Mouse (Mus musculus): Measurements from ENCODE around the gene Creb5.

Creb5 gene

DNA sequence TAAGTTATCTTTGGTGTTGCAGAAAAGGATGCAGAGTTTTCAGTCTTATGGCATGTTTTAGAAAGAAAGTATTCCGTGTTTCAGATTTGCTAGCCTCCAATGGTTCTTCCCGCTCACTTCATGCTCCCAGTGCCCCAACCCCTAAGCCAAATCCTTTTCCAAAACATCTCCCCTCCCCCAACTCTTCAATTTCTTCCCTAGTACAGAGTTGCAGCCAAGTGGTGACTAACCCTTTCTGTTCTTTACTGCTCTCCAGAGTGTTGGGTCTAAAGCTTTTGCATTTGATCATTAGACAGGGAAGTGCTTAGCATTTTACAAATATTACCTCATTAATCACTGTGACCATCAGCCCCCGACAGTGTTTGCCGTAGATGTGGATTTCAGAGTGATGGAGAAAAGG lies 142.8 kb downstream of the Creb5 start:
- no peak for DNase-seq (ENCODE audit: low read depth)

DNA sequence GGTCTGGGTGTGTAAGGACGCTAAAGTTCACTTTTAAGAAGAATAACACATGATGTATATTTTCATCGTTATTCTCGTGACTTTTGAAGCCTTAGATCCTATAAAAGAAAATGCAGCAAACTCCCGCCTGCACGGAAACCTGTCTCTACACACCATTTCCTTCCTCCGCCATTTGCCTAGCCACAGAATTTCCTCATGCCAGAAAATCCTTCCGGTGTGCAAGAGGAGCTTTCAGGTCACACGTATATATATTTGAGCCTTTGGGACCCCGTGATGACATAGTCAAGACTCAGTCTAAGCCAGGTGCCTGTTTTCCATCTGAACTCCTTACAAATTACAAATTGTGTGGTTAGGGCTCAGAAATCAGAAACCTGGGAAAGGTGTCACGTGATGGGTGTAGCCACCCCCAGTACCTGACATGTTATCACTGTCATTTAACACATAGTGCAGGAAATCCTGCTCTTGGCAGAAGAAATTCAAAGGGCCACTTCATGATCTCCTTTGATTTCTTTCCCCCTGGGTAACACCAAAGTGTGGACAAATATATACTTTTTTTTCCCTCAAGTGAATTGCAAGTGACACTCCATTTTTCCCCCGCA lies 158.9 kb downstream of the Creb5 start:
- DNase-seq (ENCODE audit: low read depth), result peak; percentile 5

DNA sequence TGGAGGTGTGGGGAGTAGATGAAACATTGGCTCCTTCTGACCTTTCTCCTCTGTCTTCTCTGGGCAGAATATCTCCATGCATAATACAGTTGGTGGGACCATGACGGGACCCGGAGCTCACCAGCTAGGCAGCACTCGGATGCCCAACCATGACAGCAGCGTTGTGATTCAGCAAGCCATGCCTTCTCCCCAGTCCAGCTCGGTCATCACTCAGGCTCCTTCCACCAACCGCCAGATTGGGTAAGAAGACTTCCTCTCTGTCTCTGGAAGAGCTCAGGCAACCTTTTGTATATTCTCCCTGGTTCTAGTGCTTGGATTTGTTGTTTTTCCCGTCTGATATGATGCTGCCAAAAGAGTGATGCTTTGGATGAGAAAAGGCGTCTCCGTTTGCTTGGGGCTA lies 160.4 kb downstream of the Creb5 start:
- no peak for DNase-seq (ENCODE audit: low read depth)

DNA sequence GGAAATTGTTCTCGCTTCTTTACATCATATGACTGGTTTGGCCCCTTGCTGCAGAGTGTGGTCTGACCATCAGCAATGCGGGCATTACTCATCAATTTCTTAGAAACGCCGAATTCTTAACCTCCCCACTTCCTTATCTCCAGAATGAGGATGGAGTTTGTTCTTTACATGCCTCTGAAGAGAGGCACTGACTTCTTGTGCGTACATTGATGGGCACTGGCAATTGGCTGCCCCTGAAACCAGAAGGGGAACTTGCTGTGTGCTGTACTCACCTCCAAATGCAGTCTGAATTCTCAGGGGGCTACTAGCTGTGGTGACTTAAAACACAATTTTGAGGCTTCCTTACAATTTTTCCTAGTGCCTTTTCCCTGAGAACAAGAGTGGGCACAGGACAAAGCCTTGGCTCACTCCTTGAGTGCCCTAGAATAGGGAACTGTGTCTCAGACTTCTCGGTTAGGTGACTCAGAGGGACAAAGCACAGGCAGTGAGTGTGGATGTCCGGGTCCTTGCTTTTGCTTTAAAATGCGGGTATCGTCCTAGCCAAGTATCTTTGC lies 161.3 kb downstream of the Creb5 start:
- DNase-seq (ENCODE audit: low read depth), result no peak

DNA sequence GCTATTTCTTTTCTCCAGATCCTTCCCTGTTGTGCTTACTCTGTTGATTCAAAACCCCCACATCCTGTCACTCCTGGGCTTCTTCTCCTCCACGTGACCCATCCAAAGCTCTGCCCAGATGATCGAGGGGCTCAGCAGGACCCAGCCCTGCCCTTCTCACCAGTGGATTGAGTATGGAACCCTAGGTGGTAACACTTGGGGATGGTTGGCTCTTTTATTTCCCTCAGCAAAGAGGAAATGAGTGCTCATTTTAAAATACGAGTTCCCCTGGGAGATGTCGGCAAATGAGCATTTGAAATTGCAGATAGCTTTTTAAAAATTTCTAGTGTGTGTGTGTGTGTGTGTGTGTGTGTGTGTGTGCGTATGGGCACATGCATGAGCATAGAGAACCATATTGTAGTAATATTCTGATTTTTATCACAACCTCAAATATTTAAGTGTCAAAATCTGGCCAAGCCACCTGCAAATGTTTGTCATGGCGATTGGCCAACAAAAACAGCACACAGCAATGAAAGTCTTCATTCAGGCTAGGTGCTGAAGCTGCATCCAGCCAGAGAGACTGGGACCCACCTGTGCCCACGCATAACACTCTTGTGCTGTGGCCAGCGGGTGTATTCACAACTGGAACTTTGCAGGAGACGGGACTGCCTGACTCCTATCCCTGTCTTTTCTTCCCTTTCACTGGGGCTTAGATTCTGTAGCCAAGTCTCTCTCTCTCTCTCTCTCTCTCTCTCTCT lies 162.5 kb downstream of the Creb5 start:
- no peak for DNase-seq (ENCODE audit: low read depth)

- no peak for DNase-seq (ENCODE audit: low read depth)
Measured at GRCm38 (mm10) chr6:53450494-53450893, 163.4 kb downstream of the Creb5 start.

GRCm38 (mm10) chr6:53452240-53452639 lies 165.2 kb downstream of the Creb5 start:
- no peak for DNase-seq (ENCODE audit: low read depth)

DNA sequence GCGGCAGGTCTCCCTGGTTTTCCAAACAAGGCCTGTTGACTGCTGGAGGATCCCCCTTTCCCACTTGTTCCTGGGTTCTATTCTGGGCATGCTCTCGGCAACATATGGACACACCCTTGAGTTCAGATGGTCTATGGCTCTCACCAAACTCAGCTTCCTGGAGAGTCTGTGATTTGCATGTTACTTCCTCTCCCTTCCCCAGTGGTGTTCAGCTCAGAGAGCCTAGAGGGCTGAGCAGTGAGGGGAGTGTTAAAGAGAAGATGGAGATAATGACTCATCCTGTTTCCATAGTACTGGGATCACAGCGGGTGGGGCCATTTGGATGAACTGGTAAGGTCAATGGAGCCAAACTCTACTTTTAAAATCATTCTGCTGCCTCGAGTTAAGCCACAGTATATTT lies 168.4 kb downstream of the Creb5 start:
- peak; percentile 5 for DNase-seq (ENCODE audit: low read depth)

DNA sequence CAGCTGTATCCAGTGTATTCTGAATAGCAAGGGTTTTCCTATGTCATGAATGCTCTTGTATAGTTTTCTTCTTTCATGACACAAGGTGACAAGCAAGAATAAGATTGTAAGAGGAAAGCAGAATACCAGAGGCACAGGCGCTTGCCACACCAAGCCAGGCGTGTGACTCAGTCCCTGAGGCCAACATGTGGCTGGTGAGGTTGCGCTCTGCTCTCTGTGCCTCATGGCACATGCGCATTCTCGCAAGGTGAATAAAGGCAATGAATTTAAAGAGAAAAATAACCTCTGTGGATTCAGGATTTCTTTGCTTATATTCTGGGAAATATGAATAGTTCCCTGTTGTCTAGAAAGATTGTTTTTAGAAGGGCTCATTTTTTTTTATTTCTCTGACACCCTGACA lies 169.0 kb downstream of the Creb5 start:
- no peak for DNase-seq (ENCODE audit: low read depth)

DNA sequence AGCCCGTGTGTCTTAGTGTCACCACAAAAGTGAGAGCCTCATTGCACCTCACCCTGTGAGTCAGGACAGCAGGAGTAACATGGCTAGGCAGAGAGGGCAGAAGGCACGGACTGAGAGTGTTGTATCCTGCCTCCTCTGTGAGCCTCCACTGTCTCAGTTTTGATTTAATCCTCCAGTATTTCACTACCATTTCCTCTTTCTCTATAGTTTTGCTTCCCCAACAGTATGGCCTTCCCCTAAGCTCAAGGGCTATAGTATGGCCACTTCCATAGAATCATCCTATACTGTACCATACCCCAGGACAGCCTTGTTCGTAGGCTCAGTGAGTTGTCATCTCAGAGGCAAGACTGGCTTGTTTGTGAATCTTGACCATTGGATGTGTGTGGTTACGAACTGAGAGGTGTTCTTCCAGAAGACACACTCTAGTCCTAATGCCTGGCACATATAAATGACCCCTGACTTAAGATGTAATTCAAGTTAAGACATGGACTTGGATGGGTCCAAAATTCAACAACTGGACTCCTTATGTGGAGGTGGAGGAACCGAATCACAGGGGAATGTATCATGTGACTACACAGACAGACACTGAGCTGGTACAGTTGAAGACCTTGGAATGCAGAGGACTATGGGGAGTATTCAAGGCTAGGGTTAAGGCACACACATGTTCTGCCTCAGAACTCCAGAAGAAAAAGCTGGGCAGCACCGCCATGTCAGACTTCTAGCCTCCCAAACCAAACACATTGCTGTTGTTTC lies 173.1 kb downstream of the Creb5 start:
- DNase-seq (ENCODE audit: low read depth), result no peak

- DNase-seq (ENCODE audit: low read depth), result no peak
Measured at GRCm38 (mm10) chr6:53461056-53461455, 174.0 kb downstream of the Creb5 start.

GRCm38 (mm10) chr6:53461775-53462770 lies 175.0 kb downstream of the Creb5 start:
- DNase-seq (ENCODE audit: low read depth), result no peak

DNA sequence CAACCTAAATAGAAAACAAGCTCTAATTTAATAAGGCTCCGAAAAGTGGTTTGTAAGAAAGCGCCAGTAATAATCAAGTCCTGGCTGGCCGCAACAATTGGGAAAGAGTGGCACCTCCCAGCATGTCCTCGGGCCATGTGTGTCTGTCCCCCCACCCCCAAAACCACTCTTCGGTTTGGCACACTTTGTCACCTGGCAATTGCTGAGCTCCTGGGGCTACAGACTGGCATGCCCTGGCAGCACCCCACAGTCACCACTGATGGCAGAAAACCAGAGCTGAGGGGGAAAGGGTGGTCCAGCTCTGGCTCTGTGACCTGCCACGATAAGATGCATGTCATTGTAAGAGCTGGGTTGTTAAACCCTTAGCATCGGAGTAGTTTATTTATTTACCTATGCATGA lies 175.7 kb downstream of the Creb5 start:
- DNase-seq (ENCODE audit: low read depth), result no peak

- no peak for DNase-seq (ENCODE audit: low read depth)
Measured at GRCm38 (mm10) chr6:53463261-53463813, 176.3 kb downstream of the Creb5 start.

GRCm38 (mm10) chr6:53469204-53469603 lies 182.1 kb downstream of the Creb5 start:
- DNase-seq (ENCODE audit: low read depth), result no peak

- no peak for DNase-seq (ENCODE audit: low read depth)
Measured at GRCm38 (mm10) chr6:53469703-53470102, 182.6 kb downstream of the Creb5 start.

DNA sequence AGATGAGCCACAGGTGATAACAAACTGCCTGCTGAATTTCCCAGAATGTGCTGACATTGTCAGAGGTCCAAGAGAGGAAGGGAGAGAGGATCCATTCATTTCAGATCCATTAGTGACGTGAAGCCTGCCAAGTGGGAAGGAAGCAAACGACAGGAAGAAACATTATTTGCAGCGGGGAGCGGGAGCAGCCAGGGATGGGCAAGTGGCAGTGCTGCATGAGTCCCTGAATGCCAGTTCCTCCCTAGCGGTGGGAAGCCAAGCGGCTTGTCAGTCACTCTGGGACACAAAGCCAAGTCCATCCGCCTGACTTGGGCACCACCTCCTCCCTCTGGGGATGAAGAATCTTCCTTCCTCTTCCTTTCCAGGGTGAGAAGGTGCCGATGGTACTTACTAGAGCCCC lies 183.5 kb downstream of the Creb5 start:
- DNase-seq (ENCODE audit: low read depth), result no peak

DNA sequence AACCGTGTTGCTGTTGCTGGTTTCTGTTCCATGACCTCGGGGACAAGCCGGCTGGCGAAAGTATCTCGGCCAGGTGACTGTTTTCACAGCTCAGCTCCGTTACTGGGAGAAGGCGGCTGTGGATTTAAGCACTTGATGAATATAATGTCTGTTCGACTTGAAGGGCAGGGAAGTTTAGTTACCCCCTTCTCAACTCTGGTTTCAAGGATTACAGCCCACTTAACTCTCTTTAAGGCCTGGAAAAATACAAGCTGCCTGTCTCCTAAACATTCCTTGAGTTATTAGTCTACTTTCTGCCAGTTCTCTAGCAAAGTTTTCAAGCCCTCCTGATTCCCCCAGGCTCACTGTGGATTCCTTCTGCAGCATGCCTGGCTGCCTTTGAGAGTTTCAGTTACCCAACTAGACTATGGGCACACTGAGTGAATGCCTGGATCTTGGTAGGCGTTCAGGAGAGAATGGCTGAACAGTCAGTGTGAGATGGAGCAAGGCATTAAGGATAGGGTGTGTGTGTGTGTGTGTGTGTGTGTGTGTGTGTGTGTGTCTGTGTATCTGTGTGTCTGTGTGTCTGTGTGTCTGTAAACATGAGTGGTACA lies 184.0 kb downstream of the Creb5 start:
- no peak for DNase-seq (ENCODE audit: low read depth)

DNA sequence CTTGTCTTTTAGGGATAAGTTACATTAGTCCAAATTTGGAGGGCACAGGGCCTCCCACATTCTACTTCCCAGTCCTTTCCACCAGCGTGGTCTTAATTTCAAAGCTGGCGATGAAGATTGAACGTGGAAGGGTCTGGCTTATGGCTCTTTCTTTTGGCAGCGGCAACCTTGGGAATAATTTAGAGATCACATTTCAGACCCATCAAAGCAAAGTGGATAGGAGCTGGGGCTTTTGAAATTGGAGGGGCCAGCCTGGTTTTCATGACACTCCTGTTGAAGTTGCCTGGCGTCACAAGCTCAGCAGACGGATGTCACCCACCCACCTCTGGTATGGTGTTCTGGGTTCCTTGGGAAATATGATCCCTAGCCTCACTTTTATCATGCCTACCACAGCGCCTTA lies 185.7 kb downstream of the Creb5 start:
- DNase-seq (ENCODE audit: low read depth), result no peak

- DNase-seq (ENCODE audit: low read depth), result no peak
Measured at GRCm38 (mm10) chr6:53477501-53477900, 190.4 kb downstream of the Creb5 start.

GRCm38 (mm10) chr6:53490917-53491316 lies 203.8 kb downstream of the Creb5 start:
- DNase-seq (ENCODE audit: low read depth), result peak; percentile 53
